Mouse (Mus musculus) small intestine, adult 2 months (tissue): ENCODE data around the gene Gm37240. TPM values are rescaled to one million over a fixed set of nuclear protein-coding genes. Genes with fewer than 3 reads are reported as not detected.

Experiments used
- H3K27ac ChIP-seq: fragments of 200-500 bp; 2 replicates; pipeline ENCODE4 v1.5.1; 2012; ENCODE audit warnings: low read depth, low read length, control low read depth, inconsistent platforms; ENCODE audit not compliant: insufficient read depth
- H3K27me3 ChIP-seq: fragments of 200-500 bp; 2 replicates; pipeline ENCODE4 v1.6.1; 2012; ENCODE audit warnings: mild to moderate bottlenecking, moderate library complexity, low read length, inconsistent platforms; ENCODE audit not compliant: control insufficient read depth, insufficient read depth
- H3K36me3 ChIP-seq: fragments of 200-500 bp; 2 replicates; pipeline ENCODE4 v1.6.1; 2012; ENCODE audit warnings: mild to moderate bottlenecking, low read length, control low read depth, inconsistent platforms; ENCODE audit not compliant: control insufficient read depth, insufficient read depth
- H3K4me1 ChIP-seq: fragments of 200-500 bp; 2 replicates; pipeline ENCODE4 v1.6.1; 2012; ENCODE audit warnings: low read length, inconsistent platforms, mixed read lengths; ENCODE audit not compliant: control insufficient read depth, insufficient read depth, insufficient read length
- H3K4me3 ChIP-seq: fragments of 200-500 bp; 2 replicates; pipeline ENCODE4 v1.5.1; 2012; ENCODE audit warnings: low read depth, mild to moderate bottlenecking, control low read depth, inconsistent platforms, low read length, moderate library complexity
- CTCF ChIP-seq: fragments of 200-500 bp; IDR thresholded peaks from 2 replicates; pipeline ENCODE4 v1.5.1; 2012; ENCODE audit warnings: low read depth, mild to moderate bottlenecking, control low read depth, inconsistent platforms, low read length, moderate library complexity, mixed read lengths; ENCODE audit not compliant: insufficient replicate concordance, insufficient read length; ENCODE audit errors: extremely low read depth
- POLR2A ChIP-seq: fragments of 200-500 bp; IDR thresholded peaks from 2 replicates; pipeline ENCODE4 v1.6.1; 2012; ENCODE audit warnings: low read depth, mild to moderate bottlenecking, control low read depth, inconsistent platforms, low read length, moderate library complexity
- WGBS: fragments of 180-500 bp; shearing (Covaris S2); methylation state at CpG from one replicate; pipeline ENCODE4 v1.1.7; 2018; 5-methylcytosine and 5-hydroxymethylcytosine counted together
- polyA plus RNA-seq: library from polyadenylated mRNA; depleted of rRNA; stranded (reverse); fragments of >200 nt; gene quantifications from 2 replicates; pipeline ENCODE4 v1.2.3, GENCODE M21; 2012

Gene Gm37240
- polyA plus RNA-seq, 1 experiment = 58.2 TPM

- Histone ChIP-seq H3K4me1 (no peaks in the 10 kb centered on the region), H3K4me3 (no peak overlapping the region), H3K27me3 (no peaks in the 10 kb centered on the region), H3K36me3 (no peaks in the 10 kb centered on the region), H3K27ac (no peak overlapping the region)
- WGBS = 82% methylated on average over 2 of the region's 2 CpGs
- TF ChIP-seq CTCF (no peak), POLR2A (no peak)
These were observed 1044.5 kb downstream of the Gm37240 start for GRCm38 (mm10) chr3:84842793-84843192.

GRCm38 (mm10) chr3:84841271-84841670, 1046.0 kb downstream of the Gm37240 start:
- Histone ChIP-seq H3K36me3 (no peaks in the 10 kb centered on the region), H3K27ac (no peak overlapping the region), H3K4me3 (no peak overlapping the region), H3K4me1 (no peaks in the 10 kb centered on the region), H3K27me3 (no peaks in the 10 kb centered on the region)
- TF ChIP-seq POLR2A (no peak), CTCF (no peak)
- 90% methylated on average over 4 of the region's 4 CpGs for WGBS

GRCm38 (mm10) chr3:84839499-84839898, 1047.8 kb downstream of the Gm37240 start:
- no peak overlapping the region for H3K4me3 ChIP-seq
- 67% methylated on average over 5 of the region's 5 CpGs for WGBS
- H3K27me3 ChIP-seq = no peaks in the 10 kb centered on the region
- no peak overlapping the region for H3K27ac ChIP-seq
- no peaks in the 10 kb centered on the region for H3K36me3 ChIP-seq
- H3K4me1 ChIP-seq = no peaks in the 10 kb centered on the region
- TF ChIP-seq CTCF (no peak), POLR2A (no peak)

- Histone ChIP-seq H3K27me3 (no peaks in the 10 kb centered on the region), H3K36me3 (no peaks in the 10 kb centered on the region), H3K27ac (no peak overlapping the region), H3K4me1 (no peaks in the 10 kb centered on the region), H3K4me3 (no peak overlapping the region)
- TF ChIP-seq CTCF = no peak
- TF ChIP-seq POLR2A = no peak
- 89% methylated on average over 3 of the region's 3 CpGs for WGBS
These were observed 1049.3 kb downstream of the Gm37240 start for GRCm38 (mm10) chr3:84837984-84838383.

- TF ChIP-seq POLR2A = no peak
- no peak for TF ChIP-seq CTCF
- Histone ChIP-seq H3K27ac (no peak overlapping the region), H3K36me3 (no peaks in the 10 kb centered on the region), H3K4me3 (no peak overlapping the region), H3K4me1 (no peaks in the 10 kb centered on the region), H3K27me3 (no peaks in the 10 kb centered on the region)
- 55% methylated on average over 5 of the region's 5 CpGs for WGBS
These were observed 1051.3 kb downstream of the Gm37240 start for GRCm38 (mm10) chr3:84836029-84836428.

- TF ChIP-seq POLR2A = no peak
- no peak for TF ChIP-seq CTCF
- no peak overlapping the region for H3K27ac ChIP-seq
- 76% methylated on average over 1 of the region's 1 CpGs for WGBS
These were observed 1058.0 kb downstream of the Gm37240 start for GRCm38 (mm10) chr3:84829366-84829765.

GRCm38 (mm10) chr3:84827617-84828016, 1059.7 kb downstream of the Gm37240 start:
- WGBS = 73% methylated on average over 4 of the region's 4 CpGs
- Histone ChIP-seq H3K4me1 (peaks cover 4% of the 10 kb centered on the region; the same call in 1 of the 2 replicates), H3K4me3 (no peak overlapping the region), H3K27ac (no peak overlapping the region), H3K27me3 (no peaks in the 10 kb centered on the region), H3K36me3 (no peaks in the 10 kb centered on the region)
- TF ChIP-seq CTCF (no peak), POLR2A (no peak)

More at GRCm38 (mm10) chr3:84829366-84829765, 1058.0 kb downstream of the Gm37240 start:
- H3K36me3 ChIP-seq = no peaks in the 10 kb centered on the region
- no peak overlapping the region for H3K4me3 ChIP-seq
- peaks cover 4% of the 10 kb centered on the region; the same call in 1 of the 2 replicates for H3K4me1 ChIP-seq
- no peaks in the 10 kb centered on the region for H3K27me3 ChIP-seq
